Mouse (Mus musculus) limb, embryonic 11.5 days (tissue): ENCODE data around the gene Lif. TPM values are rescaled to one million over a fixed set of nuclear protein-coding genes. Genes with fewer than 3 reads are reported as not detected.

Experiments used
- ATAC-seq: fragments of 200-750 bp; cut with Nextera tagmentation; 2 replicates; pipeline ENCODE4 v1.8.0; 2017; ENCODE audit warnings: low read depth; ENCODE audit not compliant: insufficient number of reproducible peaks, low FRiP score, low TSS enrichment
- DNase-seq: peaks from one replicate; pipeline ENCODE4 v3.0.0-alpha.2; 2015; ENCODE audit warnings: low spot score
- H3K27ac ChIP-seq: fragments of 300-500 bp; sonication (generic); replicated peaks from 2 replicates; pipeline ENCODE4 v1.5.1; 2014; ENCODE audit warnings: low read depth, mild to moderate bottlenecking, low read length
- H3K27me3 ChIP-seq: fragments of 300-500 bp; sonication (generic); 2 replicates; pipeline ENCODE4 v1.6.1; 2014; ENCODE audit warnings: mild to moderate bottlenecking, low read length, mixed read lengths; ENCODE audit not compliant: control insufficient read depth, insufficient read depth
- H3K36me3 ChIP-seq: fragments of 300-500 bp; sonication (generic); 2 replicates; pipeline ENCODE4 v1.6.1; 2014; ENCODE audit warnings: mild to moderate bottlenecking, low read length, moderate library complexity, mixed read lengths; ENCODE audit not compliant: control insufficient read depth, insufficient read depth
- H3K4me1 ChIP-seq: fragments of 300-500 bp; sonication (generic); 2 replicates; pipeline ENCODE4 v1.6.1; 2014; ENCODE audit warnings: low read length, mixed read lengths; ENCODE audit not compliant: control insufficient read depth, insufficient read depth
- H3K4me2 ChIP-seq: fragments of 300-500 bp; sonication (generic); 2 replicates; pipeline ENCODE4 v1.6.1; 2014; ENCODE audit warnings: low read depth, mild to moderate bottlenecking, moderate library complexity; ENCODE audit not compliant: severe bottlenecking
- H3K4me3 ChIP-seq: fragments of 300-500 bp; sonication (generic); 2 replicates; pipeline ENCODE4 v1.5.1; 2014; ENCODE audit warnings: low read depth, low read length
- H3K9ac ChIP-seq: fragments of 300-500 bp; sonication (generic); 2 replicates; pipeline ENCODE4 v1.6.1; 2014; ENCODE audit warnings: mild to moderate bottlenecking, low read length
- H3K9me3 ChIP-seq: fragments of 300-500 bp; sonication (generic); 2 replicates; pipeline ENCODE4 v1.6.1; 2016; ENCODE audit warnings: low read length; ENCODE audit not compliant: control insufficient read depth
- WGBS: fragments of 180-500 bp; shearing (Covaris S2); extraction: QIAGEN DNeasy Blood & Tissue Kit; methylation state at CpG from one replicate; pipeline ENCODE4 v1.1.7; 2014; 5-methylcytosine and 5-hydroxymethylcytosine counted together
- polyA plus RNA-seq: library from polyadenylated mRNA; unstranded; fragments of >200 nt; fragmentation: Nextera tagmentation; extraction: Ambion mirVana; gene quantifications from 2 replicates; pipeline ENCODE4 v1.2.1, GENCODE M21; 2014

Gene Lif
- polyA plus RNA-seq, 1 experiment from 2014 or later = 0.05 TPM

DNA sequence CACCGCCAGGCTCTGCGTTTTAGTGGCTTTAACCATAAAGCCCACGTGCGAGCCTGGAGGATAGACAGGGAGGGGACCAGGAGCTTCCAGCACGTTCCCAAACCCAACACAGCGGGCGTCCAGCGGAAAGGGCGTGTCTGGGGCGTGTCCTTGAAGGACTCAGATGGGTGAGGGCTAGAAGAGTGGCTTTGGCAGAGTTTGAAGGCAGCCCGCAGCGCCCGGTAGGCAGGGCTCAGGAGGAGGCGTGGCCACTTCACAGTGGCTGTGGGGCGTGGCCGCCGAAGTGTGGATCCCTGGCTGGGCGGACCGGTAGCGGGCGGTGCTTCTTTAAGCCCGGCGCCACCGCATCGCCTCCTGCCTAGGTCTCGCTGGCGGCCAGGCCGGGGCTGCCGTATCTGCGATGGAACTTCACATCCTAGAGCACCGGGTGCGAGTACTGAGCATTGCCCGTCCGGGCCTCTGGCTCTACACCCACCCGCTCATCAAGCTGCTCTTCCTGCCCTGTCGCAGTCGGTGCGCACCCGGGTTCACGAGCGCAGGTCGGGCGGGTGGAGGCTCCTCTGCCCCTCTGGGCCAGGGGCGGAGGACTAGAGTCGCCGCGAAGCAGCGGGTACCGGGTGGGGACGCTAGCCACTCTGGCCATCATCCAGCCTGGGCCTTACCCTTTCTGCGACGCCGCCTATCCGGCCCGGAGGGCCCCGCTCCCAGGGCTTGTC is 39.3 kb upstream of the Lif start, which contains the start of gene Castor1:
Castor1 (plus strand) TSS at position 312 of the 716 bp plus-strand sequence.
- WGBS = 2% methylated on average over 56 of the region's 56 CpGs
- Histone ChIP-seq H3K36me3 (no peaks in the 10 kb centered on the region; the same call in 1 of the 2 replicates), H3K4me1 (no peaks in the 10 kb centered on the region), H3K27me3 (peaks cover 9% of the 10 kb centered on the region), H3K4me2 (peak within 1 kb of the TSS; percentile 84), H3K9ac (peak within 1 kb of the TSS; percentile 13; the same call in 1 of the 2 replicates), H3K27ac (no peak within 1 kb of the TSS), H3K4me3 (peak within 1 kb of the TSS; percentile 43), H3K9me3 (no peaks in the 10 kb centered on the region)
- peak; percentile 82 for DNase-seq
- ATAC-seq = peak; percentile 80

DNA sequence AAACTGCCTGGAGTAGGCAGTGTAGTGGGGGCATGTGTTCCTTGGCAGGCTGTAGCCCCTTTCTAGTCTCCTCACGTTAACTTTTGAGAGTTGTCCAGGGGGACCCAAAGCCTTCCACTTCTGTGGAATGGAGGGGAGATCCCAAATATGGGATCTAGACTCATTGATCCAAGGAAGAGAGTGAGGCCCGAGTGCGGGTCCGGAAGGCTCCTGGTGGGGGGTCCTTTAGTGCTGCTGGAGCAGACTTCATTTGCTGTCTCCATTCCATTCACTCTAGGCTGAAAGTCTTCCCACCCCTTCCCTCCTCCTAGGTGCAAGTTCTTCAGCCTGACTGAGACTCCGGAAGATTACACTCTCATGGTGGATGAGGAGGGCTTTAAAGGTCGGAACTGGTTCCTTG is 38.7 kb upstream of the Lif start:
- Histone ChIP-seq H3K4me3 (peak overlapping the region; percentile 43), H3K9me3 (no peaks in the 10 kb centered on the region), H3K4me2 (peak overlapping the region; percentile 84), H3K4me1 (no peaks in the 10 kb centered on the region), H3K27me3 (peaks cover 9% of the 10 kb centered on the region), H3K36me3 (no peaks in the 10 kb centered on the region; the same call in 1 of the 2 replicates), H3K9ac (peak overlapping the region; percentile 13; the same call in 1 of the 2 replicates), H3K27ac (no peak overlapping the region)
- WGBS = 8% methylated on average over 6 of the region's 6 CpGs
- ATAC-seq (no peak), DNase-seq (no peak)

DNA sequence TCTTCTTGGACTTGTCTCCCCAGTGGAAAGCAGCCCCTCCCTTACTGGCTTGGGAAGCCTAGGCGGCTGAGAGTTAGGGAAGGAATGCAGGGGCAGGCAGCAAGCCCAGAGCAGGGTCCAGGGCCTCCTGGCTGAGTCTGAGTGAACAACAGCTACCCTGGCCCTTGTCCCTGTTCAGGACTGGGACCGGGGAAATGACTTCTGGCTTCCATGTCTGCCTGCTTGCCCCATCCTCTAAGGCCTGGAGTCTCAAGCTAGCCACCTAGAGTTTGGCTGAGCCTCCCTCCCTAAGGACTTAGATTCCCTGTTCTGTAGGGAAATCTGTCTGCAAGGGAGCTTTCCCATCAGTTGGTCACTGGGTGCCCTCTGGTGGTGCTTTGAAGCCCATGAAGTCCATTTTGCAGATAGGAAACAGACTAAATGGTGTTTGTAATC is 38.0 kb upstream of the Lif start:
- 15% methylated on average over 2 of the region's 2 CpGs for WGBS

DNA sequence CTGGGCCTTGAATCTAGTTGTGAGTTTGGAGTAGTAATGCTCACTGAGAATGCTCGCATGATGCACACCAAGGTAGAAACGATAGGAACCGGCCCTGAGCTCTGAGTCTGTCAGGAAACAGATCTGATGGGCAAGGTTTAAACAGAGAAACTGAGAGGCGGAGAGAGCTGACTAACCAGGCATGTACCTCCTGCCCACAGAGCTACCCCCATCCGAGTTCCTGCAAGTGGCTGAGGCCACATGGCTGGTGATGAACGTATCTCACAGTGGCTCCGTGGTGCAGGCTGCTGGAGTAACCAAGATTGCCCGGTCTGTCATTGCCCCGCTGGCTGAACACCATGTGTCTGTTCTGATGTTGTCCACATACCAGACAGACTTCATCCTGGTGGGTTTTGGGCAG is 37.4 kb upstream of the Lif start:
- Histone ChIP-seq H3K9ac (no peak overlapping the region), H3K9me3 (no peaks in the 10 kb centered on the region), H3K36me3 (no peaks in the 10 kb centered on the region; the same call in 1 of the 2 replicates), H3K4me1 (no peaks in the 10 kb centered on the region), H3K4me3 (no peak overlapping the region), H3K27ac (no peak overlapping the region), H3K27me3 (peaks cover 9% of the 10 kb centered on the region), H3K4me2 (no peak overlapping the region)
- DNase-seq (no peak), ATAC-seq (no peak)
- WGBS = 69% methylated on average over 9 of the region's 9 CpGs

More for the DNA sequence above, 38.0 kb upstream of the Lif start:
- H3K9me3 ChIP-seq = no peaks in the 10 kb centered on the region
- H3K4me1 ChIP-seq = no peaks in the 10 kb centered on the region
- H3K27me3 ChIP-seq = peaks cover 9% of the 10 kb centered on the region
- H3K9ac ChIP-seq = no peak overlapping the region
- ATAC-seq (no peak), DNase-seq (peak; percentile 54)
- H3K4me3 ChIP-seq = no peak overlapping the region
- H3K4me2 ChIP-seq = no peak overlapping the region
- no peak overlapping the region for H3K27ac ChIP-seq
- H3K36me3 ChIP-seq = no peaks in the 10 kb centered on the region; the same call in 1 of the 2 replicates

DNA sequence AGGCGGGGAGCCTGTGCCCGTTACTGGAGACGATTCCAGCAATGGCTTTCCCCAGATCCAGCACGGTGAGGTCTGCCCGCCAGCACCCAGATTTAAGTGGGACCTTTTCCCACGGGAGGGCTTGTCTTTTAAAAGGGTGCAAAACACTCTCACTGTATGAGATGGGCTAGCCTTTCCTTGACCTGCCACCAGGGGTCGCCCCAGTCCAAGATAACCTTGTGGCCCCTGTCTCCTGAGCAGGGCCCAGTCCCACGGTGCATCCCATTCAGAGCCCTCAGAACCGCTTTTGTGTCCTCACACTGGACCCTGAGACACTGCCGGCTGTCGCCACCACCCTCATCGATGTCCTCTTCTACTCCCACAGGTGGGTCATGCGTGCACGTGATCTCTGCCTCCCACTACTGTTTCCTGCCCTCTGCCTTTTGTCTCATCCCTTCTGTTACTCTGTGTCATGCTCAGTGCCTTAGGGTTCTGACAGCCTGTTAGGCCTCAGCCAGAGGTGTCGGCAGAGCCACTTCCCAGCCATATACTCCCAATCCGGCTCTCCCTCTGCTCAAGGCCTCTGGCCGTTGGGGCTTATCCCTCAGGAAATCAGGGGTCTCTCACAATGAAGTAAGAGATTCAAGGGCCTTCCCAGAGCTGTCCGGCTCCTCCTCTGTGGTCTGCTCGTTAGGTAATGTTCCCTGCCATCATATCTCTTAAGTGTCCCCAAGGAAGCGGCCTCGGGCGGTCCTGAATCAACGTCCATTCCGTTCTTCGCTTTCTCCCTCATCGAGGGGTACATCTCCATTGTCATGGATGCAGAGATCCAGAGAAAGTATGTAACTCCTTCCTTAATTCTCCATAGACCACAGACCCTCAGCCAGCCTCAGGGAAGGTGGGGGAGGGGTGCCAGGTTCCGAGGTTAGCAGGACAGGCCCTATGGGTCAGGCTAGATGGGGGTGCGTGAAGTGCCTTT is 36.6 kb upstream of the Lif start:
- H3K36me3 ChIP-seq = no peaks in the 10 kb centered on the region
- DNase-seq (peak; percentile 81), ATAC-seq (no peak)
- 49% methylated on average over 28 of the region's 28 CpGs for WGBS
- no peak overlapping the region for H3K4me3 ChIP-seq
- H3K4me2 ChIP-seq = no peak overlapping the region
- peaks cover 9% of the 10 kb centered on the region for H3K27me3 ChIP-seq
- no peak overlapping the region for H3K27ac ChIP-seq
- no peaks in the 10 kb centered on the region for H3K4me1 ChIP-seq
- H3K9me3 ChIP-seq = no peaks in the 10 kb centered on the region
- no peak overlapping the region for H3K9ac ChIP-seq

DNA sequence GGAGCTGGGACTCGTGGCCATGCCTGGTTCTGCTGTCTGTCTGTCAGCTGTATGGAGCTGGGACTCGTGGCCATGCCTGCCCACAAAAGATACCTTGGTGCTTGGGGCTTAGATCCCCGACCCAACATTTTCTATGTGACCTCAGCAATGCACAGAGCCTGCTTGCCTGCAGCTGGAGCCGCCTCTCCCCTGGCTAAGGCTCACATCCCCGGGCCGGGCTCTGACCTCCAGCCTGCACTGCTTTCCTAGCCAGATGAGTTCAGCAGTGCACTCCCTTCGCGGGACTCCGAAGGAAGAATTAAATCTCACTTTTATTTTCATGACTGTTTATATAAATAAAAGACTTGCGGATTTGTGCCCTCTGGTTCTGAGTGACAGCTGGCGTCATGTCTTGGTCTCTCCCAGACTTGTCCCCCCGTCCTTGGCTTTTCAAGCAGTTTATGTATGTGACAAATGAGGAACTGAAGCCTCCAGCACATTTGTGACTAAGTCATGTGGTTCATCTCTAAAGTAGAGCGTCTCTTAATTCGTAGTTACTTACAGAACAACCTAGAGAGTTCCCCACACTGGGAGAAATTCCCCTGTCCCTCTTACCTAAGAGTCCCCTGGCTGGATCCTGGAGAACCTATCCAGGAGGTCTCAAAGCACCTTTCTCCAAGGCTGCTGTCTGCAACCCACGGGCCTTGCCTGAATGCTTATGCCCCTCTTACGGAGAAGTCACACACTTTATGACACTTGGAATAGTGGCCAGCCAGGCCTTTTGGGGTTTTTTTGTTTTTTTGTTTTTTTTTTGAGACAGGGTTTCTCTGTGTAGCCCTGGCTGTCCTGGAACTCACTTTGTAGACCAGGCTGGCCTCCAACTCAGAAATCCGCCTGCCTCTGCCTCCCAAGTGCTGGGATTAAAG is 35.1 kb upstream of the Lif start:
- DNase-seq (no peak), ATAC-seq (no peak)
- no peak overlapping the region for H3K4me2 ChIP-seq
- H3K9me3 ChIP-seq = no peaks in the 10 kb centered on the region
- WGBS = 80% methylated on average over 17 of the region's 17 CpGs
- no peak overlapping the region for H3K9ac ChIP-seq
- no peak overlapping the region for H3K4me3 ChIP-seq
- H3K27ac ChIP-seq = no peak overlapping the region
- no peaks in the 10 kb centered on the region for H3K36me3 ChIP-seq
- peaks cover 9% of the 10 kb centered on the region for H3K27me3 ChIP-seq
- no peaks in the 10 kb centered on the region for H3K4me1 ChIP-seq

DNA sequence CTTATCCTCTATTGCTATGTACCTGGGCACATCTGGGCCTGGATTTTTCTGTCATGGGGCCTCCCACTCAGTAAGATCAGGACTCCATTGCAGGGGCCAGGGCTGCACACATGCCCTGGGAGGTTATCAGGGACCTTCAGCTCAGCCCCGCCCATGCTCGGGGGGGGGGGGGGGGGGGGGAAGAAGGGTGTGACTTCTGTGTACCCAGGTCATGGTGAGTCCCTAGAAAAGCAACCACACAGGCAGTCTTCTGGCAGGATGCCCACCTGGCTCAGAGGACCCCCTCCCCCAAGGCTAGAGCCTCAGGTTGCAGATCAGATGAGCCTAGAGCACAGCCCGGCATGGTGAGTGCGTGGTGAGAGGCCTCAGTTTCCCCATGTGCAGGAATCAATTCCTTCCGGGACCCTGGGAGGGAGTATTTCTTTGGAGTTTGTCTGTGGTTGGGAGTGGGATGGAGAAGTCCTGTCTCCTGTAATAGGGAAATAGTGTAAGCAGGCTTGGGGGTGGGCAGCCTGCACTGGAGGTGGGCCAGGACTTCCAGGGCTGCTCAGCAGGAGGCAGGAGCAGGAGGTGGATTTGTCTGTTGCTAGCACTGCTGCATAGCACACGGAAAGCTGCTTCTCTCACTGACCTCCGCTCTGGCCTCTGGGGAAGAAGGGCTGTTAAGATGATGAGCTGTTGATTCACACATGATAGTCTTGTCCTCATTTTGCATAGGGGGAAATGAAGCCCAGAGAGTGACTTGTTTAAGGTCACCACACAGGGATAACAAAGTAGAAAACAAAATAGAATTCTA is 33.8 kb upstream of the Lif start:
- Histone ChIP-seq H3K9ac (no peak overlapping the region), H3K27me3 (peaks cover 6% of the 10 kb centered on the region), H3K4me1 (no peaks in the 10 kb centered on the region), H3K36me3 (no peaks in the 10 kb centered on the region), H3K27ac (no peak overlapping the region), H3K4me3 (no peak overlapping the region), H3K4me2 (no peak overlapping the region), H3K9me3 (no peaks in the 10 kb centered on the region)
- DNase-seq (no peak), ATAC-seq (no peak)
- 35% methylated on average over 6 of the region's 7 CpGs for WGBS
